Mouse (Mus musculus): ENCODE data around the gene Amz2. TPM values are rescaled to one million over a fixed set of nuclear protein-coding genes. Genes with fewer than 3 reads are reported as not detected.

Amz2 gene
- total and polyA plus RNA-seq, 2 experiments, result 10.8 to 13.3 TPM

DNA sequence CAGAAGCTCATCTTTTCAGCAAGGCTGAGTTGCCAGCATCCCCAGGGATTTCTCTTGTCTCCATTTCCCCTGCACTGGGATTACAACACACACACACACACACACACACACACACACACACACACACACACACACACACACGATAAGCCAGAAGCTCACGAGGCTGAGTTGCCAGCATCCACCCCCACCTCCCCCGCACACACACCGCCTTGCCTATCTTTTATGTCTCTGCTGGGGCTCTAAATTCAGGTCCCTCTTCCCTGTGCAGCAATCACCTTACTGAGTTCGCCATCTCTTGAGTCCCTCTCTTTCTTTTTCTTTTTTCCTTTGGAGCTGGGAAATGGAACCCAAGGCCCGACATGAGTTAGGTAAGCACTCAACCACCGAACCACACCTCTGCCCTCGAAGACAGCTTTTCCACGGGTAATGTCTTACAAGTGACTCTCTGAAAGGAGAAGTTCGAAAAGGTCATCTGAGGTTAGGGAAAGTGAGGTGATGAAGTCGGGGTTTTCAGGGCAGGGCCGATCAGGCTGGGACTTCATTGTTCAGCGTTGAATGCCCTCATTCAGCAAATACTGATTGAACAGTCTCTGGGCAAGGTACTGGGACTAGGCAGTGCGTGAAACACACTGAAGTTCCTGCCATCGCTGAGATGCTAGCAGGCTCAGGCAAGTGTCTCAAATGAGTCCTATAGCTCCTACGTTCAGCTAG, 54.0 kb downstream of the Amz2 start:
- 75% methylated on average over 16 of the region's 16 CpGs for WGBS
- Histone ChIP-seq H3K36me3 (ENCODE audit: control insufficient read depth, insufficient read depth, low read length) (no peaks in the 10 kb centered on the region), H3K9ac (ENCODE audit: low read depth, low read length) (no peak overlapping the region), H3K27me3 (ENCODE audit: control insufficient read depth, insufficient read depth, low read length) (no peaks in the 10 kb centered on the region), H3K27ac (replicated peaks; ENCODE audit: insufficient read depth, low read depth, low read length) (no peak overlapping the region), H3K4me3 (ENCODE audit: insufficient read depth, low read depth, low read length) (no peak overlapping the region), H3K79me2 (ENCODE audit: control insufficient read depth, insufficient read depth, low read length) (peaks cover 4% of the 10 kb centered on the region), H3K4me1 (ENCODE audit: control insufficient read depth, insufficient read depth, low read length) (peaks cover 8% of the 10 kb centered on the region)
- TF ChIP-seq POLR2A (IDR thresholded peaks at IDR 0.05; ENCODE audit: extremely low read depth, insufficient read depth, low read length), result no peak
- TF ChIP-seq CTCF (IDR thresholded peaks at IDR 0.05; ENCODE audit: low read depth, low read length), result no peak
- no peak for DNase-seq (ENCODE audit: extremely low read depth, low read depth, low spot score)

DNA sequence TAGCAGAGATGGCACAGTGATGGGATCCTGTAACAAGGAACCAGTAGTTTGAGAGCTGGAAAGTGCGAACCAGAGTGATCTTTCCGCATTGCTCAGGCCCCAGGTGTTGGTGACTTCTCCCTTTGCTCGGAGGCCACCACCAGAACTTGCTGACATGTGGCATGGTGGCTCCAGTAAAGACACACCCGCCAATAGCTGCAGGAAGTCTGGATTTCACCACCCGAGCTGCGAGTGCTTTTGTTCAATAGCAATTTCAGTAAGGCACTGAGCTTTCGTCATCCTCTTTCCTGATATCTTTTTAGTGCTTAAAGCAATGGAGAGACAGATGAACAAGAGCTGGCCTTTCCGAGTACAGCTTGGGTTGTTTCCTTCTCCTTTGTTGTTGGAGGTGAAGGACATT, 54.7 kb downstream of the Amz2 start:
- Histone ChIP-seq H3K27ac (replicated peaks; ENCODE audit: insufficient read depth, low read depth, low read length) (no peak overlapping the region), H3K79me2 (ENCODE audit: control insufficient read depth, insufficient read depth, low read length) (peaks cover 4% of the 10 kb centered on the region), H3K36me3 (ENCODE audit: control insufficient read depth, insufficient read depth, low read length) (no peaks in the 10 kb centered on the region), H3K9ac (ENCODE audit: low read depth, low read length) (no peak overlapping the region), H3K4me1 (ENCODE audit: control insufficient read depth, insufficient read depth, low read length) (peaks cover 11% of the 10 kb centered on the region), H3K27me3 (ENCODE audit: control insufficient read depth, insufficient read depth, low read length) (no peaks in the 10 kb centered on the region), H3K4me3 (ENCODE audit: insufficient read depth, low read depth, low read length) (no peak overlapping the region)
- no peak for DNase-seq (ENCODE audit: extremely low read depth, low read depth, low spot score)
- TF ChIP-seq CTCF (IDR thresholded peaks at IDR 0.05; ENCODE audit: low read depth, low read length), result no peak
- 73% methylated on average over 8 of the region's 8 CpGs for WGBS

DNA sequence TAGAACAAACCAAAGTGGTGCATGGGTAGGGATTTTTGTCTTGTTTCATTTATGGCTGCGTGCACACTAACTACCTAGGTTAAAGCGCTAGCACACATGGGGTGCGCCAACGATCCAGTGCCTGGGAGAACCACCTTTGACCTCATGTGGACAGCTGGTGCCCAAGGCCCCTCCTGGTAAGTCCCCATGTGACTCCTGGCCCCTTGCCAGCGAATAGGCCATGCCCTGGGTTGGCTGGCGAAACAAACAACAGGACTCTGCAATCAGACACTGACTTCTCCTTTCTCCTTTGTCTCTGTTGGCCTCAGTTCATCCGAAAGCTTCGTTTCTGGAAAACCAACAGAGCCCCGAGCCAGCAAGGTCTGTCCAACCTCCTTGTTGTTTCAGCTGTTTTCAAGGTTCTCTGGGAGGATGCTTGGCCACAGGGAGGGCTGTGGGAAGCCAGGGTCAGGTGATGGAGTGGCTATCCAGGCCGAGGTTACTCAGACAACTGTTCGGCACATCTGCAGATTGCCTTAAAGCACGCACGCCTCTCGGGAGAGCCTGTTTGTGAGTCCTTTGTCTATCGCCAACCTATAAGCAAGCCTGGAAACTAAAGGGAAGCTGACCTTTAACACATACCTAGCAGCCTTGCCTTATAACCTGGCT, 59.8 kb downstream of the Amz2 start:
- H3K36me3 ChIP-seq (ENCODE audit: control insufficient read depth, insufficient read depth, low read length), result no peaks in the 10 kb centered on the region
- 23% methylated on average over 15 of the region's 15 CpGs for WGBS
- TF ChIP-seq CTCF (IDR thresholded peaks at IDR 0.05; ENCODE audit: low read depth, low read length) (no peak), POLR2A (IDR thresholded peaks at IDR 0.05; ENCODE audit: extremely low read depth, insufficient read depth, low read length) (no peak)
- H3K4me1 ChIP-seq (ENCODE audit: control insufficient read depth, insufficient read depth, low read length), result peaks cover 23% of the 10 kb centered on the region
- 0 out of 2 replicates have a peak overlapping the region, but pooled peaks have one; percentile 2 for H3K4me3 ChIP-seq (ENCODE audit: insufficient read depth, low read depth, low read length)
- no peaks in the 10 kb centered on the region for H3K79me2 ChIP-seq (ENCODE audit: control insufficient read depth, insufficient read depth, low read length)
- no peaks in the 10 kb centered on the region for H3K27me3 ChIP-seq (ENCODE audit: control insufficient read depth, insufficient read depth, low read length)
- H3K9ac ChIP-seq (ENCODE audit: low read depth, low read length), result peak overlapping the region; percentile 13; the same call in 1 of the 2 replicates
- DNase-seq (ENCODE audit: extremely low read depth, low read depth, low spot score), result peak; percentile 97
- H3K27ac ChIP-seq (replicated peaks; ENCODE audit: insufficient read depth, low read depth, low read length), result peak overlapping the region; percentile 61

DNA sequence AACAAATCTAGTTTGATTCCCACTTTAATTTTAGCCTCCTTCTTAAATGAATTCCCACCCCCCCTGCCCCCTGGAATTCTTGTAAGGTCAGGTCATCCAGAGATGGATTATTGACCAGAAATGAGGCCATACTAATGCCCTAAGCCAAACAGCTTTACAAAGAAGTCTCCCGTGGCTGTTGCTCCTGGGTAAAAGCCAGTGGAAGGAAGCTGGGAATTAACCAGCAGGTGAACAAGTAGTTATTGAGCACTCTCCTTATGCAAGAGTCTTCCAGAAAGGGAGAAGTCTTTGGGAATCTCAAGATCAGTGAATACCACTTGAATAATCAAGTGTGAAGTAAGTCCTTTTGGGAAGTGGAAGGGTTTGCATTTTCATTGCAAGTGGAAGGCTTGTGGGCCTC, 61.4 kb downstream of the Amz2 start:
- 24% methylated on average over 1 of the region's 1 CpGs for WGBS
- no peaks in the 10 kb centered on the region for H3K36me3 ChIP-seq (ENCODE audit: control insufficient read depth, insufficient read depth, low read length)
- no peaks in the 10 kb centered on the region for H3K27me3 ChIP-seq (ENCODE audit: control insufficient read depth, insufficient read depth, low read length)
- no peak for DNase-seq (ENCODE audit: extremely low read depth, low read depth, low spot score)
- TF ChIP-seq POLR2A (IDR thresholded peaks at IDR 0.05; ENCODE audit: extremely low read depth, insufficient read depth, low read length), result no peak
- TF ChIP-seq CTCF (IDR thresholded peaks at IDR 0.05; ENCODE audit: low read depth, low read length), result no peak
- H3K9ac ChIP-seq (ENCODE audit: low read depth, low read length), result no peak overlapping the region
- no peaks in the 10 kb centered on the region for H3K79me2 ChIP-seq (ENCODE audit: control insufficient read depth, insufficient read depth, low read length)
- peak overlapping the region; percentile 51 for H3K27ac ChIP-seq (replicated peaks; ENCODE audit: insufficient read depth, low read depth, low read length)
- no peak overlapping the region for H3K4me3 ChIP-seq (ENCODE audit: insufficient read depth, low read depth, low read length)
- peaks cover 23% of the 10 kb centered on the region for H3K4me1 ChIP-seq (ENCODE audit: control insufficient read depth, insufficient read depth, low read length)

DNA sequence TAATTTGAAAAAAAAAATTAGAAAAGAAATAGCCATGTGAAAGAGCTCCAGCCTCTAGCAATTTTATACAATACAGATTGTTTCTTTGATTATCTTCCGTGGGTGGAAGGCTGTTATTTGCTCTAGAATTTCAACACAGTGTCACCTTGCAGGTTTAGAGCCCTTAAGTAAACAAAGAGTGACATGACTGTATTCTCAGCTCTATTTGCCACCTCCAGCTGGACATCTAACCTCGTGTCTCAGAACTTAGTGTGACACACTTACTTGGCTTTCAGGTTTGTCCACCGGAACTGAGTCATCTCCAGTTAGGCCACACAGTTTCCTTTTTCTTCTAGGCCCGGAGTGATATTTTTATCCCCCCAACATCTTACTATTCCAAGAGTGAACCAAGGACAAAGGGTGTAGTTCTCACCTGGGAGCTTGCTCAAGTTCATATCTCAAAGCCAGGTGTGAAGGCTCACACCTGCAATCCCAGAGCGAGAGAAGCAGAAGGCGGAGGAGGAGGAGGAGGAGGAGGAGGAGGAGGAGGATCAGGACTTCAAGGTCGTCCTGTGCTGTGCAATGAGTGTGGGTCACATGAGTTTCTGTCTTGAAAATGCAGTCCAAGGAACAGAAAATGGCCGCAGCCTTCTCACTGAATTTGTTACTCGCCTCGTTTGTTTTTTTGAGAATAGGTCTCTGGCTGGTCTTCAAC, 62.4 kb downstream of the Amz2 start:
- TF ChIP-seq POLR2A (IDR thresholded peaks at IDR 0.05; ENCODE audit: extremely low read depth, insufficient read depth, low read length), result no peak
- no peak for TF ChIP-seq CTCF (IDR thresholded peaks at IDR 0.05; ENCODE audit: low read depth, low read length)
- peak; percentile 91 for DNase-seq (ENCODE audit: extremely low read depth, low read depth, low spot score)
- Histone ChIP-seq H3K27me3 (ENCODE audit: control insufficient read depth, insufficient read depth, low read length) (no peaks in the 10 kb centered on the region), H3K9ac (ENCODE audit: low read depth, low read length) (no peak overlapping the region), H3K4me3 (ENCODE audit: insufficient read depth, low read depth, low read length) (no peak overlapping the region), H3K79me2 (ENCODE audit: control insufficient read depth, insufficient read depth, low read length) (no peaks in the 10 kb centered on the region), H3K4me1 (ENCODE audit: control insufficient read depth, insufficient read depth, low read length) (peaks cover 23% of the 10 kb centered on the region), H3K27ac (replicated peaks; ENCODE audit: insufficient read depth, low read depth, low read length) (peak overlapping the region; percentile 71), H3K36me3 (ENCODE audit: control insufficient read depth, insufficient read depth, low read length) (no peaks in the 10 kb centered on the region)
- WGBS, result 27% methylated on average over 10 of the region's 10 CpGs
